Mouse (Mus musculus) limb, embryonic 12.5 days (tissue): ENCODE results near the gene Flt3. TPM values are rescaled to one million over a fixed set of nuclear protein-coding genes. Genes with fewer than 3 reads are reported as not detected.
A peak's percentile ranks its signal among the peaks of the same experiment; 100 is the strongest.

Source experiments
- ATAC-seq: fragments of 200-750 bp; cut with Nextera tagmentation; 2 replicates; pipeline ENCODE4 v1.8.0; 2017; ENCODE audit warnings: low read depth, moderate TSS enrichment; ENCODE audit not compliant: insufficient number of reproducible peaks, insufficient read depth, low FRiP score, low TSS enrichment
- H3K27ac ChIP-seq: fragments of 300-500 bp; sonication (generic); 2 replicates; pipeline ENCODE4 v1.5.1; 2016; ENCODE audit warnings: mild to moderate bottlenecking, moderate library complexity
- H3K27me3 ChIP-seq: fragments of 300-500 bp; sonication (generic); 2 replicates; pipeline ENCODE4 v1.6.1; 2016; ENCODE audit warnings: mild to moderate bottlenecking, moderate library complexity
- H3K36me3 ChIP-seq: fragments of 300-500 bp; sonication (generic); 2 replicates; pipeline ENCODE4 v1.6.1; 2016; ENCODE audit warnings: mild to moderate bottlenecking, moderate library complexity
- H3K4me1 ChIP-seq: fragments of 300-500 bp; sonication (generic); replicated peaks from 2 replicates; pipeline ENCODE4 v1.6.1; 2016
- H3K4me2 ChIP-seq: fragments of 300-500 bp; sonication (generic); 2 replicates; pipeline ENCODE4 v1.6.1; 2016; ENCODE audit warnings: mild to moderate bottlenecking, moderate library complexity
- H3K4me3 ChIP-seq: fragments of 300-500 bp; sonication (generic); replicated peaks from 2 replicates; pipeline ENCODE4 v1.5.1; 2016; ENCODE audit warnings: mild to moderate bottlenecking
- H3K9ac ChIP-seq: fragments of 300-500 bp; sonication (generic); replicated peaks from 2 replicates; pipeline ENCODE4 v1.6.1; 2016; ENCODE audit warnings: mild to moderate bottlenecking, moderate library complexity
- H3K9me3 ChIP-seq: fragments of 300-500 bp; sonication (generic); 2 replicates; pipeline ENCODE4 v1.6.1; 2016; ENCODE audit warnings: mild to moderate bottlenecking, moderate library complexity
- WGBS: fragments of 180-500 bp; shearing (Covaris S2); methylation state at CpG from one replicate; pipeline ENCODE4 v1.1.7; 2016; 5-methylcytosine and 5-hydroxymethylcytosine counted together
- polyA plus RNA-seq: library from polyadenylated mRNA; unstranded; fragments of >200 nt; fragmentation: Nextera tagmentation; extraction: Ambion mirVana; gene quantifications from 2 replicates; pipeline ENCODE4 v1.2.1, GENCODE M21; 2016

Flt3 gene
- polyA plus RNA-seq = 0.05 and 0.20 TPM in 2 replicates

DNA sequence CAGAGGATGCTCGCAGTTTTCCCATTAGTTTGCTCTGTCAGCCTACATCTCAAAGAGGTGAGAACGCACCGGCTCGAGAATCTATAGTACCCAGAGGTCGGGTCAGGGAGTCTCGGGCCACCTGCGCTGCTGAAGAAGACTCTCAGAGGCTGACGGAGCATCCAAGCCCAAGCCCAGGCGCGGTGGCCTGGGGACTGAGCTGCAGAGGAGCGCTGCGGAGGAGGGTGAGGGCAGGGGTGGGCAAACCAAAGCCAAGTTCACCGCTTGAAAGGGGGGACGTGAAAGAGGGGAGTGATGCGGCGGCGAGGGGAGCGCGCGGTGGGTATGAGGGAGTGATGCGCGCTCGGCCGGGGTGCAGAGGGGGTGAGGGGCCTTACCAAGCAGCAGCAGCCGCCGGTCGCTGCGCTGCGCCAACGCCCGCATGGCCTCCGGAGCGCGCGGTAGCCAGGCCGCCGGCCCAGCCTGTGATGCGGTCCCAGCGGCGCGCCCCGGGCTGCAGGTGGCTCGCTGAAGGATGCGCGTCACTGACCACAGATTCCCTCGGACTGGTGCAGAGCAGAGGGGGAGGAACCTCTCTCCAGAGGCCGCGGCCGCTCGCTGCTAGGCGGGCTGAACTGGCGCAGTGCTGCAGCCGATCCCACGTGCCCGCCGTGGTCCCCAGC, at the start of gene Flt3:
Gene Flt3, minus strand, starts transcription at position 647 of the 662 bp plus-strand sequence.
- 1% methylated on average over 56 of the region's 56 CpGs for WGBS
- H3K4me2 ChIP-seq = peak within 1 kb of the TSS; percentile 72
- H3K9me3 ChIP-seq = no peaks in the 10 kb centered on the region
- H3K4me3 ChIP-seq = peak within 1 kb of the TSS; percentile 45
- no peaks in the 10 kb centered on the region for H3K36me3 ChIP-seq
- H3K9ac ChIP-seq = peak within 1 kb of the TSS; percentile 38; the same call in 1 of the 2 replicates
- peaks cover 54% of the 10 kb centered on the region for H3K27me3 ChIP-seq
- H3K27ac ChIP-seq = no peak within 1 kb of the TSS
- ATAC-seq = 0 out of 2 replicates have a peak, but pooled peaks have one; percentile 52
- peaks cover 12% of the 10 kb centered on the region for H3K4me1 ChIP-seq

DNA sequence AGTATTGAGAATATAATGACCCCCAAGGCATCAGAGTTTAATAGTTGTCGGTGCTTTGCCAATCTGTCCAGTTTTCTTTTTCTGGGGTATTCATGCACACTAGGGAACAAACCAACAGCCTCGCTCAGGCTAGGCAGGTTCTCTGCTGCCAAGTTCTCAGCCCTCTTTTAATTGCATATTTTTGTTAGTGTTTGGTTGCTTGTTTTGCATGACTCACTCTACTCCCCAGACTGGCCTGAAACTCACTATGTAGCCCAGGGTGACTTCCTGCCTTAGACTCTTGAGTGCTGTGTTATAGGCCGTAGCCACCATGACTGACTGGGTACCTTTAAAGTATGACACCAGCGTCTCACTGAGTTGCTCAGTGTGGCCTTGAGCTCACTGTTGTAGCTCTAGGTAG, 48.6 kb upstream of the Flt3 start:
- Histone ChIP-seq H3K4me1 (peaks cover 21% of the 10 kb centered on the region), H3K36me3 (peaks cover 17% of the 10 kb centered on the region; the same call in 1 of the 2 replicates), H3K27me3 (no peaks in the 10 kb centered on the region), H3K4me2 (no peak overlapping the region), H3K9me3 (no peaks in the 10 kb centered on the region), H3K9ac (no peak overlapping the region), H3K27ac (no peak overlapping the region), H3K4me3 (no peak overlapping the region)
- WGBS = 81% methylated on average over 4 of the region's 4 CpGs
- ATAC-seq = no peak

DNA sequence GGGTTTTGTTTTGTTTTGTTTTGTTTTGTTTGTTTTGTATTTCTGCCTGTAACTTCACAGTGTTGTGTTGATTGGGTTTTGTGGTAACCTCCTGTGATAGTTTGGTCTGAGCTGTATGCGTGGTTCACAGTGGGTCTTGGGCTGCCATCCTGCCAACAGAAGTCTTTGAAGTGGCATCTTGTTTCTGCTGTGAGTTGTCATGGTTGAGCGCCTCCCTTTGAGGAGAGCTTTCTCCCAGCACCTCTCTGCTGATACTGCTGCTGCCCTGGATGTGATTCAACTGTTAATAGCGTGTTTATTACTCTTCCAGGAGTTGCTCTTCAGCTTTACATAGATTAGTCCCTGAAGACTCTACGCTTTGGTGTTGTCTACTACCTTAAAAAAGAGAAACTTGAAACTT, 48.2 kb upstream of the Flt3 start:
- Histone ChIP-seq H3K4me2 (no peak overlapping the region), H3K27ac (peak overlapping the region; percentile 31; the same call in 1 of the 2 replicates), H3K27me3 (no peaks in the 10 kb centered on the region), H3K4me3 (no peak overlapping the region), H3K4me1 (peaks cover 21% of the 10 kb centered on the region), H3K9ac (no peak overlapping the region), H3K9me3 (no peaks in the 10 kb centered on the region), H3K36me3 (peaks cover 16% of the 10 kb centered on the region; the same call in 1 of the 2 replicates)
- no peak for ATAC-seq
- 46% methylated on average over 4 of the region's 4 CpGs for WGBS

DNA sequence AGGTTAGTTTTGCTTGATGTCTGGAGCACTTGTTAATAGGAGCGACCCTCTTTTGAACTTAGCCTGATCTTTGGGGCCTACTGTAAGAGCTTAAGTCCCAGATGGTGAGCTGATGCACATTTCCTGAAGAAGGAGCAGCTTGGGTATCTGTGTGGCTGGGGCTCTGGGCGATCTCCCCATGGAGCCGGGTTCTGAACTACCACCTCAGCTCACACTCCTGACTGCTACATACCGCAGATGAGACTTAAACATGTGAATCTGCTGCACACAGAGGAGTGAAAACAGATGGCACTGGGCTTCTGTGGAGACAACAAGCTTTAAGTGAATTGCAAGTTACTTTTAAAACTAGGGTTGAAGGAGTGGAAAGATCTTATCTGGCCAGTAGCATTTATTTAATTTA, 45.0 kb upstream of the Flt3 start:
- 94% methylated on average over 4 of the region's 4 CpGs for WGBS
- no peaks in the 10 kb centered on the region for H3K36me3 ChIP-seq
- no peak for ATAC-seq
- H3K9me3 ChIP-seq = no peaks in the 10 kb centered on the region
- no peak overlapping the region for H3K27ac ChIP-seq
- H3K27me3 ChIP-seq = no peaks in the 10 kb centered on the region
- no peak overlapping the region for H3K4me2 ChIP-seq
- peaks cover 21% of the 10 kb centered on the region for H3K4me1 ChIP-seq
- no peak overlapping the region for H3K4me3 ChIP-seq
- H3K9ac ChIP-seq = no peak overlapping the region

DNA sequence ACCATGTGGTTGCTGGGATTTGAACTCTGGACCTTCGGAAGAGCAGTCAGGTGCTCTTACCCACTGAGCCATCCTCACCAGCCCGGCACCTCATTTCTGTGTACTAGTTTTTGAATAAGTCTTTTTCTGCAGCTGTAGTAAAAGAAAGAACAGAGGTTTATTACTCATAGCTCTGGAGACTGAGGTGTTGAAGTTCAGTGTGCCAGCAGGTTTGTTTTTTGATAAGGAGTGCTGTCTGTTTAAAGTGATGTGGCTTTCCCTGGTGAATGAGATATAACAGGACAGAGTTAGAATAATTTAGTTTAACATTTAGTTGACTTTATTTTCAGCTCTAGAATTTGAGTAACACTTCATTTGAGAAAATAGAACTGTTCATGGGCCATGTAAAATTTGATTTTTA, 44.5 kb upstream of the Flt3 start:
- no peak for ATAC-seq
- Histone ChIP-seq H3K27ac (no peak overlapping the region), H3K9ac (no peak overlapping the region), H3K36me3 (no peaks in the 10 kb centered on the region), H3K4me1 (peaks cover 19% of the 10 kb centered on the region), H3K4me3 (no peak overlapping the region), H3K9me3 (no peaks in the 10 kb centered on the region), H3K27me3 (no peaks in the 10 kb centered on the region), H3K4me2 (no peak overlapping the region)
- 97% methylated on average over 2 of the region's 2 CpGs for WGBS

DNA sequence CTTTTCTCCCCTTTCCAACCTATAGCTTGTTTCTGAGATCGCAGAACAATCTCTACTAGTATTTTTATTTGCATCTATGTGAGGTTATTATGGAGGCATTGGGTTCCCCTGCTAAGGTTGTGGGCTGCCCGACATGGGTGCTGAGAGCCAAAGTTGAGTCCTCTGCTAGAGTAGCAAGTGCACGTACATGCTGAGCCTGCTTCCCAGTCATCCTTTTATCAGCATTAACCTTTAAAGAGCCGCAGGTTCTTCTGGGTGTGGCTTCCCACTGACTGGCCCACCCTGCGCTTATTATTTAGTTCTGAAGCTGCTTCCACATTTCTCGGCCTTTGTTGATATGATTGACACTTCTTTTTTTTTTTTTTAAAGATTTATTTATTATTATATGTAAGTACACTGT, 44.0 kb upstream of the Flt3 start:
- 88% methylated on average over 6 of the region's 6 CpGs for WGBS
- Histone ChIP-seq H3K4me2 (no peak overlapping the region), H3K27me3 (no peaks in the 10 kb centered on the region), H3K4me3 (no peak overlapping the region), H3K9me3 (no peaks in the 10 kb centered on the region), H3K4me1 (peaks cover 15% of the 10 kb centered on the region), H3K27ac (no peak overlapping the region), H3K36me3 (0 out of 2 replicates have a peak, but pooled peaks cover under 1% of the 10 kb centered on the region), H3K9ac (no peak overlapping the region)
- no peak for ATAC-seq

DNA sequence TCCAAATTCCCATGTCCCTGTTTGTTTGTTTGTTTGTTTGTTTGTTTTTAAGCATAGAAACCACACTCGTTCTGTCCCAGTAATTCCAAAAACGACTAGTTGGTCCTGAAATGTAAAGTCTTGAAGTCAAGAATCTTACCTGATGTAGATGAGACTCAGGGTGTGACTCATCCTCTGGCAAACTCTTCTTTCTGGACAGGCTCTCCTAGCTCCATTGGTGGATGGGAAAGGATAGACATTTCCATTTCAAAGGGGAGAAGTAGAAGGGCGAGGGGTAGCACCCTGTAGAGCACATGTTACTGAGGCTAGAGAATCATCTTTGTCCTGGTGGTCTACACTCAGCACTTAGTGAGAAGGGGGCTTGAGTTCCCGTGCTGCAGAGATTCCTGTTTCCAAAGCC, 42.5 kb upstream of the Flt3 start:
- H3K4me3 ChIP-seq = no peak overlapping the region
- H3K36me3 ChIP-seq = 0 out of 2 replicates have a peak, but pooled peaks cover 3% of the 10 kb centered on the region
- 0 out of 2 replicates have a peak, but pooled peaks cover under 1% of the 10 kb centered on the region for H3K4me1 ChIP-seq
- no peak overlapping the region for H3K4me2 ChIP-seq
- no peak overlapping the region for H3K27ac ChIP-seq
- no peak for ATAC-seq
- WGBS = 78% methylated on average over 4 of the region's 4 CpGs
- no peaks in the 10 kb centered on the region for H3K27me3 ChIP-seq
- H3K9ac ChIP-seq = no peak overlapping the region
- H3K9me3 ChIP-seq = no peaks in the 10 kb centered on the region

DNA sequence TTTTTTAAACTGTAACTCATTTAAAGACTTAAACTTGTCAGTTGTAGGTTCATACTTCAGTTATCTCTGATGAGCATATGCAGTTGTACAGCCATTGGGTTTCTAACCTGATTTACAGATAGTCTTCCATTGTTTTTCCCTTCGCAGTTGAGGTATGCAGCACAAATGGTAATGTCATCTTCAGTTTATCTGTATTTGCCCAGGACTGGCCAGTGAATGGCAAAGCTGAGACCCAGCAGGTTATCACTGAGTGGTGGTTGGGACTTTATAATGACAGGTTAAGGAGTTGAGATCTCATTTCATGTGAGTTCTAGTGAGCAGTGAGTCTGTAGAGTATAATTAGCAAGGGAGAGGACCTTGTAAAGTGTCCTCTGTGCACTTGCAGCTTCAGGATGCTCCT, 41.7 kb upstream of the Flt3 start:
- no peaks in the 10 kb centered on the region for H3K27me3 ChIP-seq
- H3K4me3 ChIP-seq = no peak overlapping the region
- H3K9me3 ChIP-seq = no peaks in the 10 kb centered on the region
- H3K36me3 ChIP-seq = 0 out of 2 replicates have a peak, but pooled peaks cover 3% of the 10 kb centered on the region
- ATAC-seq = no peak
- WGBS = 90% methylated on average over 1 of the region's 1 CpGs
- no peak overlapping the region for H3K27ac ChIP-seq
- no peak overlapping the region for H3K9ac ChIP-seq
- no peaks in the 10 kb centered on the region for H3K4me1 ChIP-seq
- no peak overlapping the region for H3K4me2 ChIP-seq

DNA sequence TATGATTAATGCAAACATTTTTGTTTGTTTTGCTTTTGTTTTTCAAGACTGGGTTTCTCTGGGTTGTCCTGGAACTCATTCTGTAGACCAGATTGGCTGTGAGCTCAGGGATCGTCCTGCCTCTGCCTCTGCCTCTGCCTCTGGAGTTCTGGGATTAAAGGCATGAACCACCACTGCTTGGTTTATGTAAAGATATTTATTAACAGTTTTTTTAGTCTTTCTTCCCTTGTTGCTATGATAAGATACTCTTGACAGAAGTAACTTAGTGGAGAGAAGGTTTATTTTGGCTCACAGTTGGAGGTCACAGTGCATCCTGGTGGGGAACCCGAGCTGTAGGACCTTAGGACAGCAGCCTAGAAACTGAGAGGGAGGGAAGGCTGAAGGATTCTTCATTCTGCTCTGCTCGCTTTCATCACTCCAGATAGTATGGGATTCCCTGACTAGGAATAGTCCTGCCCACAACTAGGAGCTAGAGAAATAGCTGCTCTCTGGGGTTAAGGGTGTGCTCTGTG, 40.8 kb upstream of the Flt3 start:
- H3K9me3 ChIP-seq = no peaks in the 10 kb centered on the region
- H3K4me3 ChIP-seq = no peak overlapping the region
- ATAC-seq = no peak
- WGBS = 82% methylated on average over 3 of the region's 3 CpGs
- no peak overlapping the region for H3K9ac ChIP-seq
- no peak overlapping the region for H3K27ac ChIP-seq
- no peak overlapping the region for H3K4me2 ChIP-seq
- H3K27me3 ChIP-seq = no peaks in the 10 kb centered on the region
- H3K4me1 ChIP-seq = no peaks in the 10 kb centered on the region
- 0 out of 2 replicates have a peak, but pooled peaks cover 3% of the 10 kb centered on the region for H3K36me3 ChIP-seq

DNA sequence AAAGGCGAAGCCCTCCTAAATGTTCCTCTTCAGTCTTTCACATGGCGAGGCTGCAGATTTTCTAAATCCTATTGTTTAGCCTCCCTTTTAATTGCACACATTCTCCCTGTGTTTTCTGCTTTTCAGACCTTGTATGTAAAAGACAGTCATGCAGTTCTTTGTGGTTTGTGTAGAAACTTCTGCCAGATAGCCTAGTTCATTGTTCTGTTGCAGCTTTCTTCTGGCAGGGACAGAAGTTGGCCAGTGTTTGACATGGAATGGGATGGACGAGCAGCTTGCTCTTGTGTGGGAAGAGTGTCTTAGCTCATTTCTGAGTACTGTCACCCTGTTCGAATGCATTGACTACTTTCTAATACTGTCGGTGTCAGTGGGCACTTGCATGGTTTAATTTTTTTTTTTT, 36.2 kb upstream of the Flt3 start:
- Histone ChIP-seq H3K4me2 (no peak overlapping the region), H3K4me1 (peaks cover 19% of the 10 kb centered on the region), H3K27me3 (no peaks in the 10 kb centered on the region), H3K4me3 (no peak overlapping the region), H3K9ac (no peak overlapping the region), H3K36me3 (peaks cover 13% of the 10 kb centered on the region; the same call in 1 of the 2 replicates), H3K9me3 (no peaks in the 10 kb centered on the region), H3K27ac (no peak overlapping the region)
- ATAC-seq = no peak
- WGBS = 91% methylated on average over 5 of the region's 5 CpGs

DNA sequence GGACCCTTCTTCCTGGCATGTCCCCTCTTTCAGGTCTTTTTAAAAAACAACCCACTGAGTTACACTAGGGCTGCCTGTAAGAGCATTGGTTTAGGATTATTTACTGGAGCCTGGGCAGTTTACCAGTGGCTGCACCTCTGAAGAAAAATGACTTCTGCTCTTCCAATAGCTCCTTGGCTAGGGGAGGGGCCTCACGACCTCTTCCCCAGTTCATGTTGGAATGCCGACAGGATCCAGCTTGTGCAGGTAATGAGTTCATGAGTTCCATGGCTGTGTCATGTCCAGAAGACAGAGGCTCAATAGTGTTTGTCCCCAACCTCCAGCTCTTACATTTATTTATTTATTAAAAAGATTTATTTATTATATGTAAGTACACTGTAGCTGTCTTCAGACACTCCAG, 35.5 kb upstream of the Flt3 start:
- no peak overlapping the region for H3K9ac ChIP-seq
- no peak overlapping the region for H3K4me3 ChIP-seq
- peaks cover 13% of the 10 kb centered on the region; the same call in 1 of the 2 replicates for H3K36me3 ChIP-seq
- no peak overlapping the region for H3K27ac ChIP-seq
- peaks cover 19% of the 10 kb centered on the region for H3K4me1 ChIP-seq
- no peak for ATAC-seq
- H3K4me2 ChIP-seq = no peak overlapping the region
- no peaks in the 10 kb centered on the region for H3K27me3 ChIP-seq
- WGBS = 67% methylated on average over 2 of the region's 2 CpGs
- H3K9me3 ChIP-seq = no peaks in the 10 kb centered on the region
